Mouse (Mus musculus) CH12.LX (cell line): ENCODE measurements around the gene Smc1a. TPM values are rescaled to one million over a fixed set of nuclear protein-coding genes. Genes with fewer than 3 reads are reported as not detected.

ENCODE experiments used
- DNase-seq: peaks from one replicate; pipeline ENCODE4 v3.0.0-alpha.2; 2013; ENCODE audit errors: extremely low read depth
- H3K27ac ChIP-seq: 2 replicates; pipeline ENCODE4 v1.5.1; 2012; ENCODE audit warnings: low read depth, mild to moderate bottlenecking, control low read depth, moderate library complexity; ENCODE audit not compliant: insufficient read depth
- H3K27me3 ChIP-seq: replicated peaks from 2 replicates; pipeline ENCODE3; 2012; ENCODE audit warnings: inconsistent platforms
- H3K36me3 ChIP-seq, 2 experiments: replicated peaks in 1 of 2; 2 replicates each; pipeline versions ENCODE3 to v1.6.1; 2012; ENCODE audit warnings: inconsistent platforms in 1 of 2, low read length in 1 of 2, mild to moderate bottlenecking in 1 of 2, mixed read lengths in 1 of 2, moderate library complexity in 1 of 2; ENCODE audit not compliant: control insufficient read depth in 1 of 2, insufficient read depth in 1 of 2
- H3K4me1 ChIP-seq, 2 experiments: 2 replicates each; pipeline ENCODE4 v1.6.1; 2012; ENCODE audit warnings: inconsistent platforms in 1 of 2, moderate library complexity in 1 of 2; ENCODE audit not compliant: insufficient read depth in 2 of 2, control insufficient read depth in 1 of 2
- H3K4me2 ChIP-seq: 2 replicates; pipeline ENCODE4 v1.6.1; 2012; ENCODE audit warnings: low read depth, mild to moderate bottlenecking, control low read depth; ENCODE audit not compliant: poor library complexity, insufficient read depth, severe bottlenecking
- H3K4me3 ChIP-seq, 3 experiments: fragments of 150-350 bp in 1 of 3; sonication (generic) in 1 of 3; replicated peaks in 1 of 3; 2 replicates each; pipeline versions ENCODE3 to v1.5.1; 2011 to 2012; ENCODE audit warnings: low read depth in 2 of 3, low read length in 2 of 3, mild to moderate bottlenecking in 2 of 3, moderate library complexity in 2 of 3, control low read depth in 1 of 3, improper control_type of control experiment in 1 of 3, inconsistent platforms in 1 of 3, mixed read lengths in 1 of 3; ENCODE audit not compliant: poor library complexity in 1 of 3
- H3K79me2 ChIP-seq: replicated peaks from 2 replicates; pipeline ENCODE4 v1.6.1; 2012; ENCODE audit warnings: mild to moderate bottlenecking, moderate library complexity; ENCODE audit not compliant: control insufficient read depth, poor library complexity, insufficient read depth, severe bottlenecking; ENCODE audit errors: extremely low read depth
- H3K9ac ChIP-seq: 2 replicates; pipeline ENCODE4 v1.6.1; 2012; ENCODE audit warnings: low read depth, mild to moderate bottlenecking, control low read depth, moderate library complexity; ENCODE audit not compliant: insufficient read depth
- H3K9me3 ChIP-seq: replicated peaks from 2 replicates; pipeline ENCODE3; 2012; ENCODE audit warnings: low read length, inconsistent platforms, mixed read lengths
- CHD1 ChIP-seq: IDR thresholded peaks from 2 replicates; pipeline ENCODE4 v1.6.1; 2012; ENCODE audit warnings: low read depth, low read length, improper control_type of control experiment, inconsistent platforms
- CHD2 ChIP-seq: IDR thresholded peaks from 2 replicates; pipeline ENCODE4 v1.6.1; 2011; ENCODE audit warnings: low read length, improper control_type of control experiment
- CTCF ChIP-seq, 2 experiments: IDR thresholded peaks in 1 of 2; conservative IDR thresholded peaks in 1 of 2; 2 replicates each; pipeline ENCODE4 v1.5.1; 2011 to 2012; ENCODE audit warnings: low read depth in 2 of 2, low read length in 2 of 2, improper control_type of control experiment in 1 of 2, inconsistent platforms in 1 of 2, mild to moderate bottlenecking in 1 of 2, moderate library complexity in 1 of 2
- ELF1 ChIP-seq: IDR thresholded peaks from 2 replicates; pipeline ENCODE4 v1.6.1; 2014; ENCODE audit warnings: low read depth, mild to moderate bottlenecking, inconsistent platforms, low read length, improper control_type of control experiment
- ETS1 ChIP-seq: conservative IDR thresholded peaks from 2 replicates; pipeline ENCODE4 v1.6.1; 2012; ENCODE audit warnings: low read depth, mild to moderate bottlenecking, inconsistent platforms, low read length, improper control_type of control experiment, moderate library complexity
- GABPA ChIP-seq: IDR thresholded peaks from 2 replicates; pipeline ENCODE4 v1.6.1; 2012; ENCODE audit warnings: low read depth, low read length, improper control_type of control experiment, inconsistent platforms; ENCODE audit not compliant: insufficient replicate concordance
- HCFC1 ChIP-seq: IDR thresholded peaks from 2 replicates; pipeline ENCODE4 v1.6.1; 2012; ENCODE audit warnings: low read depth, mild to moderate bottlenecking, inconsistent platforms, low read length, improper control_type of control experiment
- IRF4 ChIP-seq: IDR thresholded peaks from 2 replicates; pipeline ENCODE4 v1.6.1; 2014; ENCODE audit warnings: low read depth, mild to moderate bottlenecking, inconsistent platforms, low read length, improper control_type of control experiment
- JUND ChIP-seq: conservative IDR thresholded peaks from 2 replicates; pipeline ENCODE4 v1.6.1; 2011; ENCODE audit warnings: low read depth, low read length, improper control_type of control experiment
- MAFK ChIP-seq: IDR thresholded peaks from 2 replicates; pipeline ENCODE4 v1.6.1; 2011; ENCODE audit warnings: low read length, improper control_type of control experiment; ENCODE audit not compliant: insufficient replicate concordance
- MAX ChIP-seq: IDR thresholded peaks from 2 replicates; pipeline ENCODE4 v1.6.1; 2011; ENCODE audit warnings: low read length, improper control_type of control experiment
- MXI1 ChIP-seq: IDR thresholded peaks from 2 replicates; pipeline ENCODE4 v1.6.1; 2011; ENCODE audit warnings: mild to moderate bottlenecking, low read depth, low read length, improper control_type of control experiment
- MYC ChIP-seq: IDR thresholded peaks from 2 replicates; pipeline ENCODE4 v1.6.1; 2011; ENCODE audit warnings: low read depth, mild to moderate bottlenecking, improper control_type of control experiment, low read length
- NRF1 ChIP-seq: IDR thresholded peaks from 2 replicates; pipeline ENCODE4 v1.6.1; 2014; ENCODE audit warnings: low read depth, mild to moderate bottlenecking, inconsistent platforms, low read length, improper control_type of control experiment, moderate library complexity
- PAX5 ChIP-seq: IDR thresholded peaks from 2 replicates; pipeline ENCODE4 v1.6.1; 2012; ENCODE audit warnings: low read length, inconsistent platforms, mixed read lengths
- POLR2A ChIP-seq: IDR thresholded peaks from 2 replicates; pipeline ENCODE4 v1.6.1; 2011; ENCODE audit warnings: low read depth, mild to moderate bottlenecking, improper control_type of control experiment, low read length
- POLR2AphosphoS2 ChIP-seq: IDR thresholded peaks from 2 replicates; pipeline ENCODE4 v1.6.1; 2011; ENCODE audit warnings: low read depth, low read length, improper control_type of control experiment
- RAD21 ChIP-seq: IDR thresholded peaks from 2 replicates; pipeline ENCODE4 v1.6.1; 2011; ENCODE audit warnings: low read depth, mild to moderate bottlenecking, low read length, improper control_type of control experiment, moderate library complexity
- RCOR1 ChIP-seq: conservative IDR thresholded peaks from 2 replicates; pipeline ENCODE4 v1.6.1; 2012; ENCODE audit warnings: low read depth, mild to moderate bottlenecking, inconsistent platforms, low read length, improper control_type of control experiment
- SIN3A ChIP-seq: IDR thresholded peaks from 2 replicates; pipeline ENCODE4 v1.6.1; 2012; ENCODE audit warnings: low read length, improper control_type of control experiment, inconsistent platforms
- SMC3 ChIP-seq: IDR thresholded peaks from 2 replicates; pipeline ENCODE4 v1.6.1; 2011; ENCODE audit warnings: low read depth, low read length, improper control_type of control experiment
- USF2 ChIP-seq: conservative IDR thresholded peaks from 2 replicates; pipeline ENCODE4 v1.6.1; 2011; ENCODE audit warnings: low read depth, low read length, improper control_type of control experiment
- ZKSCAN1 ChIP-seq: IDR thresholded peaks from 2 replicates; pipeline ENCODE4 v1.6.1; 2012; ENCODE audit warnings: low read depth, inconsistent platforms, low read length, improper control_type of control experiment, borderline replicate concordance
- ZMIZ1 ChIP-seq: IDR thresholded peaks from 2 replicates; pipeline ENCODE4 v1.6.1; 2012; ENCODE audit warnings: low read depth, mild to moderate bottlenecking, inconsistent platforms, low read length, improper control_type of control experiment
- ZNF384 ChIP-seq: IDR thresholded peaks from 2 replicates; pipeline ENCODE4 v1.6.1; 2012; ENCODE audit warnings: low read depth, low read length, improper control_type of control experiment, inconsistent platforms
- dilution Hi-C: fragments of 300-500 bp; cut with MboI; formaldehyde crosslinking; loops from 2 replicates; pipeline ENCODE4 v1.14.3; 2020; ENCODE audit warnings: low sequenced_read_pairs; ENCODE audit not compliant: extremely low pct_unique_long_range_greater_than_20kb, extremely low pct_ligation_motif_present
- in situ Hi-C: fragments of 300-500 bp; cut with MboI; formaldehyde crosslinking; loops from 3 replicates; pipeline ENCODE4 v1.14.3; 2019; ENCODE audit warnings: low sequenced_read_pairs, low pct_ligation_motif_present, low pct_unique_long_range_greater_than_20kb, mixed read lengths
- polyA plus RNA-seq: library from polyadenylated mRNA; unstranded; fragments of >175 nt; gene quantifications from 2 replicates; pipeline ENCODE4 v1.2.1, GENCODE M21; 2012; ENCODE audit warnings: low read depth; ENCODE audit not compliant: insufficient read length
- total RNA-seq, 2 experiments: library from RNA; depleted of rRNA; stranded (reverse); fragments of 300-350 nt in 1 of 2; fragments of >200 nt in 1 of 2; gene quantifications; 2 replicates each; pipeline ENCODE4 v1.2.3; 2012 to 2014

The Smc1a gene
- total and polyA plus RNA-seq, 3 experiments = 41.8 to 99.7 (median 48.9) TPM

- Histone ChIP-seq H3K4me2 (no peak overlapping the region), H3K4me1 (no peaks in the 10 kb centered on the region), H3K9me3 (no peaks in the 10 kb centered on the region), H3K9ac (no peak overlapping the region), H3K36me3 (peaks cover 14 to 45% of the 10 kb centered on the region in 2 experiments), H3K27ac (no peak overlapping the region), H3K79me2 (no peaks in the 10 kb centered on the region), H3K27me3 (no peaks in the 10 kb centered on the region), H3K4me3 (no peak overlapping the region)
- dilution Hi-C loops = no loop called here
- in situ Hi-C loops = no loop called here
- no peak for TF ChIP-seq ZKSCAN1
- TF ChIP-seq HCFC1 = no peak
- TF ChIP-seq JUND = no peak
- TF ChIP-seq MXI1 = no peak
- no peak for TF ChIP-seq POLR2AphosphoS2
- TF ChIP-seq MYC = no peak
- TF ChIP-seq ZMIZ1 = no peak
- no peak for TF ChIP-seq POLR2A
- TF ChIP-seq SIN3A = no peak
- no peak for TF ChIP-seq ETS1
- TF ChIP-seq ZNF384 = no peak
- no peak for TF ChIP-seq CTCF (conservative IDR thresholded peaks at IDR 0.05 in 1 of 2, IDR thresholded peaks at IDR 0.05 in 1 of 2; ENCODE audit: low read depth in 2 of 2, low read length in 2 of 2)
- no peak for TF ChIP-seq RCOR1
- DNase-seq = no peak
These were observed 37.9 kb downstream of the Smc1a start for GRCm38 (mm10) chrX:152054094-152054493.

DNA sequence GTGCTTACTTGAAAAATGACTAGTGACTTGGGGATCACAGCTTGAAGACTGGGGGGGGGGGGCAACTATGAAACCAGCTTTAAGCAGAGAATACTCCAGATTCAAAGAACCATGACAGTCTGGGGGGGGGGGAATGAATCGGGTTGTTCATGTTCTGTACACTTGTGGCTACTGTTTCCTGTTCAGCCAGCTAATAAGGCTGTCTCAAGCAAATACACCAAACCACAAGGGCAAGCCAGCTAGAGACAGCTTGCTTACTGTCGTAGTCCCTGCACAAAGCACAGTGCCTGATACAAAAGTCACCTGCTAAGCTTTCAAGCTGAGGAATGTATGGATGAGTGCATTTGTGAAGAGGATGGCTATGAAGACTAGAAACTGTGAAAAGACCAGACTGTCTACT, 49.4 kb downstream of the Smc1a start:
- DNase-seq = peak; percentile 49
- no peaks in the 10 kb centered on the region for H3K9me3 ChIP-seq

DNA sequence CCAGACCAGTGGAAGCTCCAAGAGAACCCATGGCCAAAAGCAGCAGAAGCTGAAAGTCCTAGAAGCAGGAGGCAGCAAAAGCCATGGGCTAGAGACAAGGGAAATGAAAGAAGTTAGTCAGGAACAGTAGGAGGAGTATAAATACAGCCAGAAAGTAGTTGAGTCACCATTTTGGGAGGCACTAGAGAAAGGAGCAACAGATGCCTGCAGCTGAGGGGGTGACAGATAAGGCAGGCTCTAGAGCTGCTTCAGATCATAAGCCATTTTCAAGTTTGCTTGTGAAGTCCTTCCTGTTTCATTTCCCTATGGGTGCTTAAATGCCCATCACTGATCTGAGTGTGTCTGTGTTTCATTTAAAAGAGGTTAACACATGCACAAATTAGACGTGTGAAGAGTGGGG, 51.6 kb downstream of the Smc1a start:
- Histone ChIP-seq H3K27me3 (no peaks in the 10 kb centered on the region), H3K9me3 (no peaks in the 10 kb centered on the region), H3K4me1 (peaks cover 0 to 20% of the 10 kb centered on the region in 2 experiments; a peak in 2 of 4 replicates), H3K36me3 (peaks cover 0 to 10% of the 10 kb centered on the region in 2 experiments), H3K4me2 (no peak overlapping the region), H3K4me3 (no peak overlapping the region), H3K27ac (no peak overlapping the region), H3K9ac (no peak overlapping the region), H3K79me2 (no peaks in the 10 kb centered on the region)
- dilution Hi-C loops = no loop called here
- DNase-seq = no peak
- TF ChIP-seq ELF1 (no peak), HCFC1 (no peak), IRF4 (no peak), USF2 (no peak), CHD2 (no peak), RAD21 (no peak), JUND (no peak), NRF1 (no peak), CHD1 (no peak), PAX5 (no peak), ZNF384 (no peak), SMC3 (no peak)
- in situ Hi-C loops = no loop called here

More for the DNA sequence above, 49.4 kb downstream of the Smc1a start:
- Histone ChIP-seq H3K36me3 (peaks cover 14 to 32% of the 10 kb centered on the region in 2 experiments), H3K79me2 (no peaks in the 10 kb centered on the region), H3K4me3 (no peak overlapping the region), H3K4me1 (peaks cover 0 to 20% of the 10 kb centered on the region in 2 experiments; a peak in 2 of 4 replicates), H3K9ac (no peak overlapping the region), H3K4me2 (no peak overlapping the region), H3K27me3 (no peaks in the 10 kb centered on the region), H3K27ac (no peak overlapping the region)
- in situ Hi-C loops = no loop called here
- dilution Hi-C loops = no loop called here
- TF ChIP-seq PAX5 (no peak), POLR2A (no peak), GABPA (no peak), ELF1 (no peak), HCFC1 (no peak), NRF1 (no peak), MAX (no peak), MAFK (no peak)
